Mouse (Mus musculus) ovary, postnatal 10 days (tissue): ENCODE data around the gene Usp49.
A peak's percentile ranks its signal among the peaks of the same experiment; 100 is the strongest.
"Not testable (repeated sequence)": the region's sequence is repeated elsewhere in the genome, so short reads cannot be mapped to it uniquely, and the experiment has no call there.

Experiments
- DNase-seq: peaks from one replicate; pipeline ENCODE4 v3.0.0; 2022; ENCODE audit warnings: low spot score

Gene Usp49

DNA sequence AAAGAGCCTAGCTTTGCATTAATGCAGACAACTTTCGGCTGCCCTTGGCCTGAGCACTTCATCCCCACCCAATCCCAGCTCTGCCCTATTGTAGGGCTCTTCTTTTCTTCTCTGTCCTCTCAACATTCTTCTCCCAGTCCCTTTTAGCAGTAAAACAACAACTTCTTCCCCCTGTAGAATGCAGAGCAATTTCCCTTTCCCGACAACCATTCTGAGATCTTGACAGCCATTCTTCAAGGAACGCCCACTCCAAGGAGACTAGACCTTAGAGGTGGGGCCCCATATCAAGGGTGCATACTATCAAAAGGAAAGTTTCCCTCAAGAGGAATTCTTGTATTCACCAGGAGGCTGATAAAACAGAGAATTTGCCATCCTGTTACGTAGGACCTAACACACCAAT is 18.5 kb downstream of the Usp49 start:
- DNase-seq: no peak

DNA sequence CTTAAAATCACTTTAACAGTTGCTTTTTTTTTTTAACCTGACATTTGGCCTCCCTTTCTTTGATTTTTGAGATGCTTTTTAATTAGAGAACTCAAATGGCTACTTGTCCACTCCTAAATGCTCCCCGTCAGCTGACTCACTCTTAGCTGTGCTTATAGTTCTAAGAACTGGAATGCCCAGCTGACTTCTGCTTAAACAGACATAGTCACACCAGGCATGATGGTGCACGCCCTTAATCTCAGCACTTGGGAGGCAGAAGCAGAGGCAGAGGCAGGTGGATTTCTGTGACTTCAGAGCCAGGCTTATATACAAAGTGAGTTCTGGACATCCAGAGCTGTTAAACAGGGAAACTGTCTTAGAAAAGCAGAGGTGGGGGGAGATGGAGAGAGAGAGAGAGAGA is 21.5 kb downstream of the Usp49 start:
- no peak for DNase-seq

- DNase-seq: not testable (repeated sequence)
Observed at GRCm38 (mm10) chr17:47654346-47654745, 23.9 kb downstream of the Usp49 start.

DNA sequence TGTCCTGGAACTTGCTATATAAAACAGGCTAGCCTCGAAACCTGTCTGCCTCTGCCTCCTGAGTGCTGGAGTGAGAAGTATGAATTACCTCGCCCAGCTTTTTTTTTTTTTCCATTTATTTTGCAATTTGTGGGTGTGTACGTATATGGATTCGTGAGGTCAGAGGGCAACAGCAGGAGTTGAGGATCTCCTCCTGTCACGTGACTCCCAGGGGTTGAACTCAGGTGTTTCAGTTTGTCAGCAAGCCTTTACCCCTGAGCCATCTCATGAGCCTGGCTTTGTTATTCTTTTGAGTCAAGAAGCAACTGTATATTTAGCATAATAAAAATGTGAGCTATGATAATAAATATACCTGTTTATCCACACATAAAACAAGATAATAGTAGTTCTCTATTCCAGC is 25.2 kb downstream of the Usp49 start:
- DNase-seq: no peak

DNA sequence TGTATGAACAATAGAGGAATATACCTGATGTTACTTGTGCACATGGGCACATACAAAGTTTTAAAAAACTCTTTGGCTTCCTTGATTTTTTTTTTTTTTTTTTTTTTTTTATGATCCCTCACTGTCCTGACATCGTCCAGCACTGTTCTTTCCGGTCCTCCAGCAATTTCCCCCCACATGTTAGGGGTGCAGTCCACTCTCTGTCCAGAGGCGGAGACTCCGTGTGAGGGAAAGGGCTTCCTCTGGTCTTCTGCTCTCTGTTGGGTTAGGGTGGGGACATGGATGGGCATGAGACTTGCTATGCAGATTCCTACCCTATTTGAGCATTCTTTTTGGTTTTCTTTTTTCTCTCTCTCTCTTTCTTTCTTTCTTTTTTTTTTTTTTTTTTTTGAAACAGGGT is 27.4 kb downstream of the Usp49 start:
- DNase-seq: no peak

DNA sequence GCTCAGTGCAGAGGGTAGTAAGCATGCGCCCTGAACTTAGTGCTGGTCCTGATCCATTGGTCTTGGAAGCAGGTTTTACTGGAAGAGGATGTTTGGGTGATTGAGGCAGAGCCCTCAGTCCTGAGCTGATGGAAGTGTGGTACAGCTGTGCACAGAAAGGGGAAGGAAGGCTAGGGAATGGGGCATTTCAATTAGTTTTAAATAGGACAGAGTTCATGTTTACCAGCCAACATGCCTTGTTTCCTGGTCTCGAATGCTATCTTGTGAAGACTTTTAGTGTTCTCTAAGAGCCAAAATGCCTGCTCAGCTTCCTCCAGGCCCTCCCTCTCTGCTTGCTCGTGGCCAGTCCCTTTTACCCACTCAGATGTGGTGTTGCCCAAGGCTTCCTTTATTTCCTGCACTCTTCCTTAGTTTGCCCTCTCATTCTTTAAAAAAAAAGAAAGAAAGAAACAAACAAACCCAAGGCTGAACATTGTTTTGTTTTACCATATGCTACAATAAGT is 28.3 kb downstream of the Usp49 start:
- no peak for DNase-seq

- no peak for DNase-seq
Observed at GRCm38 (mm10) chr17:47663009-47663713, 32.7 kb downstream of the Usp49 start.

DNA sequence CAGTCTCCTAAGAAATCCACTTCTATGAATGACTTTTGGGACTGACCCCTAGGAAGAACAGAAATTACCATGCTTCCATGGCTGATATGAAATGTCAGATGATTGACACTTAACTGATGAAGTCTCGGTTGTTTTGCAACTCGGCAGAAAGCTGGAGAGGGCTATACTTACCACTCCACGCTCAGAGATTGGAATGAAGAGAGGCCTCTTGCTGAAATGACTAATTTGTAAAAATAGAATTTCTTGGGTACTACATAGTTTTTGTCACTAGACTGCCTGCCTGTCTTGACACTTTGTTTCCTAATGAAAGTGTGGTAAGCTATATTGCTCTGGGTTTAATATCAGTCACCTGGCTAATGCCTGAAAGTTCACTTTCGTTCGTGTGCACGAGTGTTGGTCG is 34.0 kb downstream of the Usp49 start:
- no peak for DNase-seq

DNA sequence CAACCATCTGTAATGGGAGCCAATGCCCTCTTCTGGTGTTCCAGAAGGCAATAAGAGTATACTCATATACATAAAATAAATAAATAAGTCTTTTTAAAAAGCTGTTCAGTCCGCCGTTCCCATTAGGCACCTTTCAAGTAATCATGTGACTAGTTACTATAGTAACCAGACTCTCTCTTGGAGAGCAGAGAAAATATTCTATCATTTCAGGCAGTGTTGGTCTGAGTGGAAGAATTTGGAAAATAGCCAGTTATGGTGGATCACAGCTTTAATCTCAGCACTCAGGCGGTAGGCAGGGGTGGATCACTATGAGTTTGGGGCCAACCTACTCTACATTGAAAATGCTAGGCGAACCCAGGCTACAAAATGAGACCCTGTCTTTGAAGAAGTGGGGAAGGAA is 38.7 kb downstream of the Usp49 start:
- DNase-seq: no peak

GRCm38 (mm10) chr17:47671988-47672310 is 41.5 kb downstream of the Usp49 start:
- DNase-seq: no peak

GRCm38 (mm10) chr17:47672311-47673111 is 42.0 kb downstream of the Usp49 start:
- DNase-seq: no peak

- peak; percentile 45 for DNase-seq
Observed at GRCm38 (mm10) chr17:47676581-47676980, 46.1 kb downstream of the Usp49 start.

- no peak for DNase-seq
Observed at GRCm38 (mm10) chr17:47678238-47678637, 47.7 kb downstream of the Usp49 start.

DNA sequence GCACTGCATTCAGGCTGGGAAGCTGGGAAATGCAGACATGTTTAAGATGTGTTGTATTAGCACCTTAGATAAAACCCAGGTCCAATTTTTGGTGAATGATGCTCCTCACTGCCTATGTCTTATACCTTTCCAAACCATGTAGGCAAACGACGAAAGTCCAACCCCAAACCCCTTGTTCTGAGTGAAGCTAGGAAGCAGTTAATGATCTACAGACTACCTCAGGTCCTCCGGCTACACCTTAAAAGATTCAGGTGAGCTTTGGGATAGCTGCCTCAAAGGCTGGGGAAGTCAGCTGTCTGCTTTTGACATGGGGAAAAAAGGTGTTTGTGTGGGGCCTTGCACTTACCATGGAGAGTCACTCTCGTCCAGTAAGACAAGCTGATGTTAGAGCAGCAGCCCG is 48.2 kb downstream of the Usp49 start:
- DNase-seq: no peak

- DNase-seq: no peak
Observed at GRCm38 (mm10) chr17:47682836-47683235, 52.3 kb downstream of the Usp49 start.

- DNase-seq: peak; percentile 76
Observed at GRCm38 (mm10) chr17:47687409-47688343, 57.2 kb downstream of the Usp49 start.

DNA sequence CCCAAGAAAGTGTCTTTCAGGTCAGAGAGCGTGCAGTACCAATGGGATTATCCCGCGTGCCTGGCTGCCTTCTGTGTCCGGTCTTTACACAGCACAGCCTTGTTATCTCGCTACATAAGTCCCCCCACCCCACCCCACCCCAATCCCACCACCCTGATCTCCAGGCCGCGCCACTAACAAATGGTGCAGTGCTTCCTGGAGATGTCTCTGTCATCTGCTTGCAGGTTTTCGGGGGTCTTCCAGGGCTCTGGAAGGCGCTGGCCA is 57.8 kb downstream of the Usp49 start, which contains the start of gene Tomm6:
TSS of gene Tomm6 (minus strand) at position 43 of the 264 bp plus-strand sequence.
- DNase-seq: no peak

- DNase-seq: peak; percentile 49
Observed at GRCm38 (mm10) chr17:47688608-47689575, 58.4 kb downstream of the Usp49 start, which contains the start of gene Frs3. Gene Frs3, plus strand, starts transcription at chr17:47689030.

GRCm38 (mm10) chr17:47689894-47690293 is 59.4 kb downstream of the Usp49 start:
- no peak for DNase-seq

GRCm38 (mm10) chr17:47691650-47692049 is 61.2 kb downstream of the Usp49 start:
- no peak for DNase-seq
